Mouse (Mus musculus) embryonic facial prominence, embryonic 15.5 days (tissue): Measurements from ENCODE around the gene Best2. TPM values are rescaled to one million over a fixed set of nuclear protein-coding genes. Genes with fewer than 3 reads are reported as not detected.

Experiments used
- ATAC-seq: fragments of 200-750 bp; cut with Nextera tagmentation; 2 replicates; pipeline ENCODE4 v1.8.0; 2017; ENCODE audit warnings: low read depth, moderate TSS enrichment; ENCODE audit not compliant: insufficient number of reproducible peaks, low FRiP score, low TSS enrichment
- H3K27ac ChIP-seq: fragments of 300-500 bp; sonication (generic); replicated peaks from 2 replicates; pipeline ENCODE4 v1.5.1; 2015; ENCODE audit warnings: mild to moderate bottlenecking, inconsistent platforms
- H3K27me3 ChIP-seq: fragments of 300-500 bp; sonication (generic); 2 replicates; pipeline ENCODE4 v1.6.1; 2015; ENCODE audit warnings: inconsistent platforms
- H3K36me3 ChIP-seq: fragments of 300-500 bp; sonication (generic); 2 replicates; pipeline ENCODE4 v1.6.1; 2015; ENCODE audit warnings: mild to moderate bottlenecking, inconsistent platforms
- H3K4me1 ChIP-seq: fragments of 300-500 bp; sonication (generic); 2 replicates; pipeline ENCODE4 v1.6.1; 2015; ENCODE audit warnings: inconsistent platforms
- H3K4me2 ChIP-seq: fragments of 300-500 bp; sonication (generic); replicated peaks from 2 replicates; pipeline ENCODE4 v1.6.1; 2015; ENCODE audit warnings: mild to moderate bottlenecking, inconsistent platforms
- H3K4me3 ChIP-seq: fragments of 300-500 bp; sonication (generic); replicated peaks from 2 replicates; pipeline ENCODE4 v1.5.1; 2015; ENCODE audit warnings: mild to moderate bottlenecking, inconsistent platforms
- H3K9ac ChIP-seq: fragments of 300-500 bp; sonication (generic); 2 replicates; pipeline ENCODE4 v1.6.1; 2015; ENCODE audit warnings: inconsistent platforms
- H3K9me3 ChIP-seq: fragments of 300-500 bp; sonication (generic); replicated peaks from 2 replicates; pipeline ENCODE4 v1.6.1; 2016; ENCODE audit warnings: inconsistent platforms
- WGBS: fragments of 180-500 bp; shearing (Covaris S2); methylation state at CpG from one replicate; pipeline ENCODE4 v1.1.7; 2015; 5-methylcytosine and 5-hydroxymethylcytosine counted together
- polyA plus RNA-seq: library from polyadenylated mRNA; unstranded; fragments of >200 nt; fragmentation: Nextera tagmentation; extraction: Ambion mirVana; gene quantifications from 2 replicates; pipeline ENCODE4 v1.2.1, GENCODE M21; 2015

Best2 gene
- polyA plus RNA-seq, 1 experiment from 2014 or later, result 2.0 TPM

GRCm38 (mm10) chr8:84981644-84982498 lies 32.5 kb downstream of the Best2 start:
- WGBS, result 62% methylated on average over 15 of the region's 15 CpGs
- H3K27ac ChIP-seq, result peak overlapping the region; percentile 80
- H3K4me3 ChIP-seq, result no peak overlapping the region
- peaks cover 17% of the 10 kb centered on the region for H3K27me3 ChIP-seq
- H3K9ac ChIP-seq, result no peak overlapping the region
- no peak overlapping the region for H3K4me2 ChIP-seq
- no peaks in the 10 kb centered on the region for H3K9me3 ChIP-seq
- peaks cover 89% of the 10 kb centered on the region for H3K4me1 ChIP-seq
- no peaks in the 10 kb centered on the region for H3K36me3 ChIP-seq
- ATAC-seq, result no peak

DNA sequence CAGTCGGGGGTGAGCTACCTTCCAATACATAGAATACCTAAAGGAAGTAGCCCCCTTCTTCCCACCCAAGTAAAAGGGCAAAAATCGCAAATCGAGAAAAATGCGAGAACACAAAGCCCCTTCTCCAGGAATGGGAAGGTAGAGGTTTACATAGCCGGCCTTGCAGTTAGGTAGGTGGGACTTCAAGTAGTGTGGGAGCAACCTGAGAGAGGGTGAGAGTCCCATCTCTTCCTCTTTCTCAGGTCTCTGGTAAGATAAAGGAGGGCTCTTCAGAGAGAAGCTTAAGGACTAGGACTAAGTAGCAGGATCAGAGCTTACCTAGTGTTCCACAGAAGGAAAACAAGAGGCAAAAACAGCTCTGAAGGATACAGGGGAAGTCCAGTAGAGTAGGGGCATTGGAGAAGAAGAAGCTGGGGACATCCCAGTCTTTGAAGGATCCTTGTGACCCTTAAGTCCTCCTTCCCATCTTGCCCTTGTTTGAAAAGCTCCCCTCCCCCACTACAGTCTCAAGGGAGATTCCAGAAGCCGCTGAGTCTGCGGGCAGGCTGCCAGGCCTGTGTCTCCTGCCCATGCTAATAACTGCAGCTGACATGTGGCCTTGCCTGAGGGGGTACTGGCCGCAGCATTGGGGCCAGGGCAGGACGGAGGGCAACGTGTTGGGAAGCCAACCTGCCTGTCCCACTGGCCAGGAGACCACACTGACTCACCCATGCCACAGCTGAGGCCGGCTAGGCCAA lies 33.5 kb downstream of the Best2 start:
- Histone ChIP-seq H3K4me2 (peak overlapping the region; percentile 99), H3K36me3 (no peaks in the 10 kb centered on the region), H3K4me1 (peaks cover 93% of the 10 kb centered on the region), H3K4me3 (peak overlapping the region; percentile 67), H3K27me3 (peaks cover 11% of the 10 kb centered on the region), H3K9ac (no peak overlapping the region), H3K9me3 (no peaks in the 10 kb centered on the region), H3K27ac (peak overlapping the region; percentile 80)
- WGBS, result 21% methylated on average over 11 of the region's 11 CpGs
- no peak for ATAC-seq

DNA sequence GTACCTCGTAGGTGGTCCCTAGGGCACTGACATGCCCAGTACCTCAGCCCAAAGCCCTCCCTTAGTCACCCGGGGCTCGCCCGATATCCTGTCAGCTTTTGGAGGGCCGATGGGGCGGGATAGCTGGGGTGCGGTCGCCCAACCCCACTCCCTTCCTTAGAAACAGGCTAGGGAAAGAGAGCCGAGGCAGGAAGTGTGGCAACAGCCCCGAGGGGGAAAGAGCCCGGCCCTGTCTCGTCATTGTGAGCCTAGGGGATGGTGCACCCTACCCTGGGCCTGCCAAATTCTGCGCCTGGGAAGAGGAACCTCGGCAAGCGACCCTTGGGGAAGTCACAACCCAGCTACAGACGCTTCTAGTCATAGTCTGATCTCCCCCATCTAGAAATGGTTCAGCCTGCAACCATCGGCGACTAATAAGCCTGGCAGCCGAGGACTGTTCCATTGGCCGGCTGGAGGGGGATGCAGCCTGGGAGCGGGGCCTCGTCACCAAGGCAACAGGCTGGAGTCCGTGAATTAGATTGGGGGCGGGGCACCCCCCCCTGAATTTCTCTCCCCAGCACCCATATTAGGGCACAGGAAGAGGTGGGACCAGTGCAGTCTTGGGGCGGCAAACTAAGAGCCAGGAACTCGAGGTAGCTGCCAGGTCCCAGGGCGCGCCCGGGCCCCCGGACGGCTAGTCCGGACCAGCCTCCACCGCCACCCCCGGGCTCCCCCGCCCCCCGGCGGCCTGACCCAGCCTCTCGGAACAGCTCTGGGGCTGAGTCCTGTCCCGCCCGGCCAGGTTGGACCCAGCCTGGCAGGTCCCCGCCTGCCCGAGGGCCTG lies 34.5 kb downstream of the Best2 start:
- ATAC-seq, result peak; percentile 12
- H3K4me3 ChIP-seq, result peak overlapping the region; percentile 67
- peak overlapping the region; percentile 22; the same call in 1 of the 2 replicates for H3K9ac ChIP-seq
- H3K4me2 ChIP-seq, result peak overlapping the region; percentile 99
- H3K27ac ChIP-seq, result peak overlapping the region; percentile 80
- no peaks in the 10 kb centered on the region for H3K36me3 ChIP-seq
- peaks cover 9% of the 10 kb centered on the region for H3K27me3 ChIP-seq
- H3K4me1 ChIP-seq, result peaks cover 93% of the 10 kb centered on the region
- no peaks in the 10 kb centered on the region for H3K9me3 ChIP-seq
- 3% methylated on average over 37 of the region's 42 CpGs for WGBS

- under 1% methylated on average over 63 of the region's 63 CpGs for WGBS
- ATAC-seq, result peak; percentile 66
- peak within 1 kb of the TSS; percentile 62 for H3K9ac ChIP-seq
- peak within 1 kb of the TSS; percentile 99 for H3K4me2 ChIP-seq
- H3K27me3 ChIP-seq, result peaks cover 9% of the 10 kb centered on the region
- H3K9me3 ChIP-seq, result no peaks in the 10 kb centered on the region
- H3K4me3 ChIP-seq, result peak within 1 kb of the TSS; percentile 67
- peaks cover 87% of the 10 kb centered on the region for H3K4me1 ChIP-seq
- H3K27ac ChIP-seq, result peak within 1 kb of the TSS; percentile 91
- peaks cover 14% of the 10 kb centered on the region for H3K36me3 ChIP-seq
Measured at GRCm38 (mm10) chr8:84978248-84978940, 35.9 kb downstream of the Best2 start, which contains the start of gene Junb. TSS of gene Junb (minus strand) at chr8:84978718.

- Histone ChIP-seq H3K9me3 (no peaks in the 10 kb centered on the region), H3K4me2 (peak overlapping the region; percentile 99), H3K36me3 (peaks cover 20% of the 10 kb centered on the region), H3K27ac (peak overlapping the region; percentile 91), H3K4me1 (peaks cover 84% of the 10 kb centered on the region), H3K27me3 (peaks cover 9% of the 10 kb centered on the region), H3K4me3 (peak overlapping the region; percentile 67), H3K9ac (peak overlapping the region; percentile 62)
- WGBS, result under 1% methylated on average over 70 of the region's 70 CpGs
- ATAC-seq, result no peak
Measured at GRCm38 (mm10) chr8:84977435-84978247, 36.7 kb downstream of the Best2 start.

GRCm38 (mm10) chr8:84976763-84977434 lies 37.4 kb downstream of the Best2 start:
- WGBS, result under 1% methylated on average over 25 of the region's 25 CpGs
- no peak for ATAC-seq
- peaks cover 9% of the 10 kb centered on the region for H3K27me3 ChIP-seq
- H3K4me2 ChIP-seq, result peak overlapping the region; percentile 99
- H3K36me3 ChIP-seq, result peaks cover 27% of the 10 kb centered on the region
- no peaks in the 10 kb centered on the region for H3K9me3 ChIP-seq
- peaks cover 77% of the 10 kb centered on the region for H3K4me1 ChIP-seq
- H3K4me3 ChIP-seq, result peak overlapping the region; percentile 67
- peak overlapping the region; percentile 87 for H3K27ac ChIP-seq
- peak overlapping the region; percentile 42 for H3K9ac ChIP-seq

DNA sequence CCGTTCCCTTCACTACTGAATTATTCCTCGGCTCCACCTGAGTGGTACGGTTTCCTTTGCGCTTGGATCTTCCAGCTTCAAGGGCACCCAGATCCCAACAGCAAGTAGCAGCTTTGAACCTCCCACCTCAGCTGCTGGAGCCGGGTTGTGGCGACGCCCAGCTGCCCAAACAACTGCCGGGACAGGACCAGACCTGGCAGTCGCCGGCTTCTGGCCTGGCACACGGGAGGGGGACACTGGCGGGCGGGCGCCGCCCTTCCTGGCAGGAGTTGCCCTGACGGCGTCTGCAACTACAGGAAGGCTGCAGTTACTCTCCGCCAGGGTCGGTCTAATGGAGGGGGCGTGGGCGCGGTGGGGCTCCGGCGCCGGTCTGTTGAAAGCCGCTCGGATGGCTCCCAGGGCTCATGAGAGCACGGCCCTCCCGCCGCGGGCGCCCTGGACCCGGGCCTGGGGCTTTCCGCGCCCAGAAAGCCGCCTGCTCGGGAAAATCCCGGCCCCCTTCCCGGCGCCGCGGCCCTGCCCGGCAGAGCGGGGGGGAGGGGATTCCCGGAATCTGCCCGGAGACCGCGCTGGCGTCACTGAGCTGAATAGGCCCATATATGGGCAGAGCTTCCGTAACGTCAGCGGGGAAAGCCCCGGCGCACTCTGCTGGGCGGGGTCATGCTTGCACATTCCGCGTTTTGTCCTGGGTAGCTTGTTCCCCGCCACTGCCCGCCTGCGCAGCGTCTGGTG lies 38.1 kb downstream of the Best2 start:
- Histone ChIP-seq H3K4me2 (peak overlapping the region; percentile 99), H3K27ac (peak overlapping the region; percentile 87), H3K36me3 (peaks cover 34% of the 10 kb centered on the region), H3K9me3 (no peaks in the 10 kb centered on the region), H3K27me3 (peaks cover 9% of the 10 kb centered on the region), H3K4me1 (peaks cover 72% of the 10 kb centered on the region), H3K9ac (peak overlapping the region; percentile 42), H3K4me3 (peak overlapping the region; percentile 67)
- ATAC-seq, result peak; percentile 81
- WGBS, result under 1% methylated on average over 59 of the region's 61 CpGs

GRCm38 (mm10) chr8:84975434-84975833 lies 38.9 kb downstream of the Best2 start:
- no peak for ATAC-seq
- H3K4me3 ChIP-seq, result peak overlapping the region; percentile 67; the same call in 1 of the 2 replicates
- peak overlapping the region; percentile 87 for H3K27ac ChIP-seq
- WGBS, result 27% methylated on average over 7 of the region's 7 CpGs
- peaks cover 9% of the 10 kb centered on the region for H3K27me3 ChIP-seq
- H3K36me3 ChIP-seq, result peaks cover 39% of the 10 kb centered on the region
- H3K4me1 ChIP-seq, result peaks cover 72% of the 10 kb centered on the region
- no peak overlapping the region for H3K9ac ChIP-seq
- no peaks in the 10 kb centered on the region for H3K9me3 ChIP-seq
- H3K4me2 ChIP-seq, result peak overlapping the region; percentile 99

DNA sequence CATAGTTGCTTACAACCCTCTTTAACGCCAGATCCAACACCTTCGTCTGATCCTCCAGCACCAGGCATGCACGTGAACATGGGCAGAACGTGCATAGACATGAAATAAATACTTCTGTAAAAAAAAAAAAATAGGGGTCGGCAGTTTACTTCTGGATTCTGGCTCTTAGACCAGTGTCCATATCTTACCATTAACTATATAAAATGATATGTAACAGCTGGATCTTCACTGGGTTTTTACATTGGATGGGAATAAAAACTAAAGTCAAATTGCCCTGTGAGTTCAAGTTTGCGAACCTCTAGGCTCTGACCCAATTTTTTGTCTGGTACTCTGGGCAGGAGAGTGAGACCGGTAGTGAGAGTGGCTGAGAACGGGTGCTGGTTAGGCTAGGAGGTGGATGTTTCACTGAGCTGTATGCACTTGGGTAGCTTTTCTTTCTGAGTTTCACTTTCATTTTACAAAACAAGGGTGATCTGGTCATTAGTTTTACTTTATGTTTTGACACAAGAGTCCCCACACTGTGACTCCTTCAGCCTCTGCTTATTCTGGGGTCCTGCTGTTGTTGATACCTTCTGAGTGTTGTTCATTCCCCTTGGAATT lies 39.7 kb downstream of the Best2 start:
- H3K9ac ChIP-seq, result no peak overlapping the region
- peaks cover 66% of the 10 kb centered on the region for H3K4me1 ChIP-seq
- ATAC-seq, result no peak
- no peak overlapping the region for H3K4me2 ChIP-seq
- H3K27me3 ChIP-seq, result peaks cover 9% of the 10 kb centered on the region
- H3K27ac ChIP-seq, result peak overlapping the region; percentile 48; the same call in 1 of the 2 replicates
- H3K4me3 ChIP-seq, result no peak overlapping the region
- H3K36me3 ChIP-seq, result peaks cover 39% of the 10 kb centered on the region
- 64% methylated on average over 8 of the region's 8 CpGs for WGBS
- no peaks in the 10 kb centered on the region for H3K9me3 ChIP-seq
